Mouse (Mus musculus) testis, adult 2 months (tissue): ENCODE measurements around the gene Dcaf15.

Source experiments
- CTCF ChIP-seq: fragments of 200-500 bp; IDR thresholded peaks from 2 replicates; pipeline ENCODE4 v1.5.1; 2012; ENCODE audit warnings: low read depth, mild to moderate bottlenecking, inconsistent platforms, low read length, moderate library complexity; ENCODE audit not compliant: control insufficient read depth, insufficient read depth, insufficient replicate concordance
- POLR2A ChIP-seq: fragments of 200-500 bp; IDR thresholded peaks from 2 replicates; pipeline ENCODE4 v1.6.1; 2012; ENCODE audit warnings: low read depth, mild to moderate bottlenecking, inconsistent platforms, low read length, moderate library complexity; ENCODE audit not compliant: control insufficient read depth

GRCm38 (mm10) chr8:84052746-84053145 is 51.8 kb downstream of the Dcaf15 start:
- TF ChIP-seq CTCF (no peak), POLR2A (no peak)
